Mouse (Mus musculus): Measurements from ENCODE around the gene Ptprt.

DNA sequence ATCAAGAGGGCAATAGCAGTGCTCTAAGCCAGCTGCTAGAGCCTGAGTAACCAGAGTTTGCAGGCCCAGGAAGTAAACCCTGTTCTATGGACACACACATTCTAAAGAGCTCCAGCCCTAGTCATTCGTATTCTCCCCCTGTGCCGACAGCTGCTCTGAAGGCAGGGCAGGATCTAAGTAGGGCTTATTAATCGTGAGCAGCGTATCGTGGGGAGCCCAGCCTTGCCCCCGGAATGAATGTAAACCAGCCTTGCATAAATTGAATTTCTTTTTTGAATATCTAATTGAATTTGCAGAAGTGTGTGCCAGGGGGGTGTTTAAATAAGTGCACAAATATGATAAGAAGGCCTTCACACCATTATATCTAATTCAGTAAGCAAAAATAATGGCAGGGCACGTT lies 283.6 kb downstream of the Ptprt start:
- no peak for TF ChIP-seq CTCF (IDR thresholded peaks at IDR 0.05; ENCODE audit: borderline replicate concordance, control insufficient read depth, extremely low read depth, insufficient read depth, low read length, poor library complexity)
- TF ChIP-seq POLR2A (IDR thresholded peaks at IDR 0.05; ENCODE audit: control insufficient read depth, extremely low read depth, insufficient read depth, low read length, poor library complexity): no peak
